Mouse (Mus musculus): ENCODE data around the gene Hoxc5. TPM values are rescaled to one million over a fixed set of nuclear protein-coding genes. Genes with fewer than 3 reads are reported as not detected.
A peak's percentile ranks its signal among the peaks of the same experiment; 100 is the strongest.

Hoxc5 gene
- polyA plus RNA-seq, 1 experiment from 2014 or later = 20.3 TPM

- Histone ChIP-seq H3K4me1 (ENCODE audit: control insufficient read depth, insufficient read depth, low read length) (peaks cover 37% of the 10 kb centered on the region), H3K4me3 (ENCODE audit: low read depth, low read length) (peak overlapping the region; percentile 69), H3K27ac (ENCODE audit: low read length) (peak overlapping the region; percentile 89), H3K9me3 (ENCODE audit: control insufficient read depth, low read depth, low read length) (no peaks in the 10 kb centered on the region), H3K9ac (replicated peaks; ENCODE audit: low read depth, low read length) (peak overlapping the region; percentile 92), H3K4me2 (replicated peaks; ENCODE audit: low read depth, low read length) (peak overlapping the region; percentile 76), H3K36me3 (ENCODE audit: control insufficient read depth, insufficient read depth, low read length) (no peaks in the 10 kb centered on the region), H3K27me3 (ENCODE audit: control insufficient read depth, insufficient read depth, low read length) (no peaks in the 10 kb centered on the region)
- WGBS = under 1% methylated on average over 34 of the region's 34 CpGs
- ATAC-seq (ENCODE audit: insufficient number of reproducible peaks, insufficient read depth, low FRiP score, low read depth) = peak; percentile 49
Observed at GRCm38 (mm10) chr15:103034807-103035547, 67.7 kb downstream of the Hoxc5 start.

- Histone ChIP-seq H3K4me3 (ENCODE audit: low read depth, low read length) (peak overlapping the region; percentile 69), H3K9ac (replicated peaks; ENCODE audit: low read depth, low read length) (peak overlapping the region; percentile 92), H3K27ac (ENCODE audit: low read length) (peak overlapping the region; percentile 89), H3K4me2 (replicated peaks; ENCODE audit: low read depth, low read length) (peak overlapping the region; percentile 76), H3K36me3 (ENCODE audit: control insufficient read depth, insufficient read depth, low read length) (no peaks in the 10 kb centered on the region), H3K4me1 (ENCODE audit: control insufficient read depth, insufficient read depth, low read length) (peaks cover 42% of the 10 kb centered on the region), H3K27me3 (ENCODE audit: control insufficient read depth, insufficient read depth, low read length) (no peaks in the 10 kb centered on the region), H3K9me3 (ENCODE audit: control insufficient read depth, low read depth, low read length) (no peaks in the 10 kb centered on the region)
- ATAC-seq (ENCODE audit: insufficient number of reproducible peaks, insufficient read depth, low FRiP score, low read depth) = no peak
- under 1% methylated on average over 14 of the region's 14 CpGs for WGBS
Observed at GRCm38 (mm10) chr15:103035548-103035881, 68.3 kb downstream of the Hoxc5 start.

GRCm38 (mm10) chr15:103037579-103037978, 70.3 kb downstream of the Hoxc5 start:
- WGBS = 23% methylated on average over 1 of the region's 1 CpGs
- Histone ChIP-seq H3K9ac (replicated peaks; ENCODE audit: low read depth, low read length) (no peak overlapping the region), H3K4me2 (replicated peaks; ENCODE audit: low read depth, low read length) (peak overlapping the region; percentile 76), H3K27me3 (ENCODE audit: control insufficient read depth, insufficient read depth, low read length) (no peaks in the 10 kb centered on the region), H3K27ac (ENCODE audit: low read length) (peak overlapping the region; percentile 81; the same call in 1 of the 2 replicates), H3K9me3 (ENCODE audit: control insufficient read depth, low read depth, low read length) (no peaks in the 10 kb centered on the region), H3K4me1 (ENCODE audit: control insufficient read depth, insufficient read depth, low read length) (peaks cover 57% of the 10 kb centered on the region), H3K36me3 (ENCODE audit: control insufficient read depth, insufficient read depth, low read length) (no peaks in the 10 kb centered on the region), H3K4me3 (ENCODE audit: low read depth, low read length) (peak overlapping the region; percentile 69; the same call in 1 of the 2 replicates)
- ATAC-seq (ENCODE audit: insufficient number of reproducible peaks, insufficient read depth, low FRiP score, low read depth) = no peak

- no peak overlapping the region for H3K9ac ChIP-seq (replicated peaks; ENCODE audit: low read depth, low read length)
- peaks cover 49% of the 10 kb centered on the region for H3K4me1 ChIP-seq (ENCODE audit: control insufficient read depth, insufficient read depth, low read length)
- ATAC-seq (ENCODE audit: insufficient number of reproducible peaks, insufficient read depth, low FRiP score, low read depth) = no peak
- no peaks in the 10 kb centered on the region for H3K27me3 ChIP-seq (ENCODE audit: control insufficient read depth, insufficient read depth, low read length)
- 14% methylated on average over 10 of the region's 10 CpGs for WGBS
- no peaks in the 10 kb centered on the region for H3K9me3 ChIP-seq (ENCODE audit: control insufficient read depth, low read depth, low read length)
- H3K36me3 ChIP-seq (ENCODE audit: control insufficient read depth, insufficient read depth, low read length) = no peaks in the 10 kb centered on the region
- peak overlapping the region; percentile 81 for H3K27ac ChIP-seq (ENCODE audit: low read length)
- H3K4me3 ChIP-seq (ENCODE audit: low read depth, low read length) = peak overlapping the region; percentile 3; the same call in 1 of the 2 replicates
- H3K4me2 ChIP-seq (replicated peaks; ENCODE audit: low read depth, low read length) = peak overlapping the region; percentile 76
Observed at GRCm38 (mm10) chr15:103038701-103039480, 71.6 kb downstream of the Hoxc5 start.

GRCm38 (mm10) chr15:103039609-103040008, 72.4 kb downstream of the Hoxc5 start:
- no peak overlapping the region for H3K9ac ChIP-seq (replicated peaks; ENCODE audit: low read depth, low read length)
- no peaks in the 10 kb centered on the region for H3K9me3 ChIP-seq (ENCODE audit: control insufficient read depth, low read depth, low read length)
- H3K27ac ChIP-seq (ENCODE audit: low read length) = peak overlapping the region; percentile 81
- H3K4me1 ChIP-seq (ENCODE audit: control insufficient read depth, insufficient read depth, low read length) = peaks cover 45% of the 10 kb centered on the region
- ATAC-seq (ENCODE audit: insufficient number of reproducible peaks, insufficient read depth, low FRiP score, low read depth) = no peak
- H3K27me3 ChIP-seq (ENCODE audit: control insufficient read depth, insufficient read depth, low read length) = no peaks in the 10 kb centered on the region
- peak overlapping the region; percentile 76; the same call in 1 of the 2 replicates for H3K4me2 ChIP-seq (replicated peaks; ENCODE audit: low read depth, low read length)
- 16% methylated on average over 3 of the region's 3 CpGs for WGBS
- H3K36me3 ChIP-seq (ENCODE audit: control insufficient read depth, insufficient read depth, low read length) = no peaks in the 10 kb centered on the region
- no peak overlapping the region for H3K4me3 ChIP-seq (ENCODE audit: low read depth, low read length)

- Histone ChIP-seq H3K9me3 (ENCODE audit: control insufficient read depth, low read depth, low read length) (no peaks in the 10 kb centered on the region), H3K27me3 (ENCODE audit: control insufficient read depth, insufficient read depth, low read length) (no peaks in the 10 kb centered on the region), H3K4me2 (replicated peaks; ENCODE audit: low read depth, low read length) (peak overlapping the region; percentile 37), H3K9ac (replicated peaks; ENCODE audit: low read depth, low read length) (0 out of 2 replicates have a peak overlapping the region, but pooled peaks have one; percentile 15), H3K27ac (ENCODE audit: low read length) (peak overlapping the region; percentile 70), H3K4me1 (ENCODE audit: control insufficient read depth, insufficient read depth, low read length) (peaks cover 45% of the 10 kb centered on the region), H3K36me3 (ENCODE audit: control insufficient read depth, insufficient read depth, low read length) (no peaks in the 10 kb centered on the region), H3K4me3 (ENCODE audit: low read depth, low read length) (peak overlapping the region; percentile 0)
- WGBS = 26% methylated on average over 12 of the region's 12 CpGs
- ATAC-seq (ENCODE audit: insufficient number of reproducible peaks, insufficient read depth, low FRiP score, low read depth) = no peak
Observed at GRCm38 (mm10) chr15:103040601-103041000, 73.4 kb downstream of the Hoxc5 start.

- peak overlapping the region; percentile 62; the same call in 1 of the 2 replicates for H3K27ac ChIP-seq (ENCODE audit: low read length)
- no peaks in the 10 kb centered on the region for H3K9me3 ChIP-seq (ENCODE audit: control insufficient read depth, low read depth, low read length)
Observed at GRCm38 (mm10) chr15:103041613-103042012, 74.4 kb downstream of the Hoxc5 start.

GRCm38 (mm10) chr15:103042209-103042608, 75.0 kb downstream of the Hoxc5 start:
- Histone ChIP-seq H3K4me2 (replicated peaks; ENCODE audit: low read depth, low read length) (no peak overlapping the region), H3K36me3 (ENCODE audit: control insufficient read depth, insufficient read depth, low read length) (no peaks in the 10 kb centered on the region), H3K9ac (replicated peaks; ENCODE audit: low read depth, low read length) (no peak overlapping the region), H3K27me3 (ENCODE audit: control insufficient read depth, insufficient read depth, low read length) (no peaks in the 10 kb centered on the region), H3K27ac (ENCODE audit: low read length) (peak overlapping the region; percentile 62; the same call in 1 of the 2 replicates), H3K9me3 (ENCODE audit: control insufficient read depth, low read depth, low read length) (no peaks in the 10 kb centered on the region), H3K4me3 (ENCODE audit: low read depth, low read length) (no peak overlapping the region), H3K4me1 (ENCODE audit: control insufficient read depth, insufficient read depth, low read length) (peaks cover 40% of the 10 kb centered on the region)
- ATAC-seq (ENCODE audit: insufficient number of reproducible peaks, insufficient read depth, low FRiP score, low read depth) = no peak
- 17% methylated on average over 1 of the region's 1 CpGs for WGBS

More at GRCm38 (mm10) chr15:103041613-103042012, 74.4 kb downstream of the Hoxc5 start:
- WGBS = 32% methylated on average over 5 of the region's 5 CpGs
- Histone ChIP-seq H3K9ac (replicated peaks; ENCODE audit: low read depth, low read length) (no peak overlapping the region), H3K4me1 (ENCODE audit: control insufficient read depth, insufficient read depth, low read length) (peaks cover 44% of the 10 kb centered on the region), H3K27me3 (ENCODE audit: control insufficient read depth, insufficient read depth, low read length) (no peaks in the 10 kb centered on the region), H3K36me3 (ENCODE audit: control insufficient read depth, insufficient read depth, low read length) (no peaks in the 10 kb centered on the region), H3K4me3 (ENCODE audit: low read depth, low read length) (no peak overlapping the region), H3K4me2 (replicated peaks; ENCODE audit: low read depth, low read length) (peak overlapping the region; percentile 37; the same call in 1 of the 2 replicates)
- ATAC-seq (ENCODE audit: insufficient number of reproducible peaks, insufficient read depth, low FRiP score, low read depth) = no peak

All from stomach, embryonic 14.5 days (tissue).